Mouse (Mus musculus): ENCODE measurements around the gene Hmgn3. TPM values are rescaled to one million over a fixed set of nuclear protein-coding genes. Genes with fewer than 3 reads are reported as not detected.
"Not testable (repeated sequence)": the region's sequence is repeated elsewhere in the genome, so short reads cannot be mapped to it uniquely, and the experiment has no call there.

The Hmgn3 gene
- polyA plus RNA-seq (2014; fragmentation: Nextera tagmentation; extraction: Ambion mirVana), result 136 and 140 TPM in 2 replicates

DNA sequence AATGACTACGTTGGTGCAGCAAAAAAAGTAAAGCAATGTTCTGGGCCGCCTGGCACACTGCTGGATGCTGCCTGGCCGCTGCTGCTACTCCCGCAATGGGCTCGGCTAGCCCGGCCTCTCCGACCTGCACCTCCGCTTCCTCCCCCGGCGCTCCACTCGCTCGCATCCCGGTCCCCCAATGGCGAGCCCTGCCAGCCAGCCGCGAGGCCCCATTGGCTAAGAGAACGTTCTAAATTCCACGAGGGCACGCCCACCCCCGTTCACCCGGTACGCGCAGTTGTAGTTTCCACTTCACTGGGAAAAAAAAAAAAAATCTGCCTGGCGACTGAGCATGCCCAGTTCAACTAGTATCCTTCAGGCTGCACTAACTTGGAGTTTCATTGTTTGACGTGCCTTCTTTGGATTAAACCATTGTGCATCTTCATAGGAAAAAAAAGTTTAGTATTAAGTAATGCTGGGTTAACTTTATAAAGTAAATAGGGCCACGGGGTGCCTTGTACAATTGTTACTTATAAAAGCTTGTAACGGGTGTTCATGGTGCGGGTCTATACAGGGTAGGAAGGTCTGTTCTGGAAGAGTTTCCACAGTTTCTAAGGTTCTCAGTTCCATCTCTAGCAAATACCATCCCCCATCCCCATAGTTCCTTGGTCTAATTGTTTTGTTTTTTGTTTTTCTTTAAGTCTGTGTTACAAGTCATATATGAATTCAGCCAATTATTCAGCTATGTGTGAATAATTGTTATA is at the start of gene Hmgn3:
Hmgn3 (minus strand) TSS at position 240 of the 743 bp plus-strand sequence.
- DNase-seq (ENCODE audit: low spot score) (peak; percentile 88), ATAC-seq (ENCODE audit: low FRiP score) (peak; percentile 97)
- 0 out of 2 replicates have a peak, but pooled peaks cover 2% of the 10 kb centered on the region for H3K4me1 ChIP-seq (replicated peaks; ENCODE audit: control insufficient read depth, insufficient read depth, low read length)
- H3K4me3 ChIP-seq (ENCODE audit: low read depth, low read length), result peak within 1 kb of the TSS; percentile 66
- peak within 1 kb of the TSS; percentile 92 for H3K4me2 ChIP-seq (replicated peaks; ENCODE audit: low read depth, low read length)
- H3K36me3 ChIP-seq (ENCODE audit: control insufficient read depth, insufficient read depth, low read length), result no peaks in the 10 kb centered on the region
- no peaks in the 10 kb centered on the region for H3K27me3 ChIP-seq (ENCODE audit: control insufficient read depth, insufficient read depth, low read length)
- peak within 1 kb of the TSS; percentile 58 for H3K9ac ChIP-seq (ENCODE audit: low read depth, low read length)
- 8% methylated on average over 28 of the region's 28 CpGs for WGBS
- no peaks in the 10 kb centered on the region for H3K9me3 ChIP-seq (ENCODE audit: control insufficient read depth, low read length)
- H3K27ac ChIP-seq (ENCODE audit: low read depth, low read length), result no peak within 1 kb of the TSS

DNA sequence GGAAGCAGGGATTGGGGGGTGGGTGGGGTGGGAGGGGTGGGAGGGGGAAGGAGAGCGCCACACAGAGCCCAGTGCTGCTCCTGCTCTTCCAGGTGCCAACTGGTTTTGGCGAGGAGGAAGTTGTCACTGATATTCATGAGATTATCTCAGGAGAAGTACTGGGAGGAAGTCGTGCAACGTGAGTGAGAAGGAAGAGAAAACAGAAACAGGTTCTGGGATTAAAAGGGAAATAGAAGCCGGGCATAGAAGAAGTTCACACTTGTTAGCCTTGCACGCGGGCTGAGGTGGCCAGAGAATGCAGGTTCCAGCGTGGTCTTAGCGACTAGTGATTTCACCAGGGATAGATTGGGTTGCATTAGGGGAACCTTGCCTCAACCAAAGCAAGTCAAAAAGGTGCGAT is 49.3 kb upstream of the Hmgn3 start:
- Histone ChIP-seq H3K27ac (ENCODE audit: low read depth, low read length) (no peak overlapping the region), H3K9ac (ENCODE audit: low read depth, low read length) (no peak overlapping the region), H3K36me3 (ENCODE audit: control insufficient read depth, insufficient read depth, low read length) (no peaks in the 10 kb centered on the region), H3K4me2 (replicated peaks; ENCODE audit: low read depth, low read length) (no peak overlapping the region), H3K9me3 (ENCODE audit: control insufficient read depth, low read length) (no peaks in the 10 kb centered on the region), H3K27me3 (ENCODE audit: control insufficient read depth, insufficient read depth, low read length) (no peaks in the 10 kb centered on the region), H3K4me1 (replicated peaks; ENCODE audit: control insufficient read depth, insufficient read depth, low read length) (no peaks in the 10 kb centered on the region), H3K4me3 (ENCODE audit: low read depth, low read length) (no peak overlapping the region)
- DNase-seq (ENCODE audit: low spot score) (no peak), ATAC-seq (ENCODE audit: low FRiP score) (no peak)
- 86% methylated on average over 10 of the region's 10 CpGs for WGBS

DNA sequence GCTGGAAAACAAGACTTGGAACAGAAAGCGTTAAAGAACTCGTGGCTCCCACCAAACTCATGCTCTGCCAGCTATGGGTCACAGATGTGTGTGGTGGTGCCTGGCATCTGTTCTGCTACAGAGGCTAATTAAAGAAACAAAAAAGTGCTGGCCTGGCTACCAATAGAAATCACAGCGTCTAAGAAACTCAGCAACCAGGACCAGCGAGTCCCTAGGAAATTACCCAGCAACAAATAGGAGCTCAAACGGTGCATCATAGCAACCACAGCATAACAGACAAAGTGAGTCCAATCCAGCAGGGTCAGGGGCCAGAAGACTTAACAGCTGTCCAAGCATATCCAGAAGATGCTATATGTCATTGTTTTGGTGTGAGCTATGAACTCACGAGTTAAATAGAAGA is 48.5 kb upstream of the Hmgn3 start:
- Histone ChIP-seq H3K27me3 (ENCODE audit: control insufficient read depth, insufficient read depth, low read length) (no peaks in the 10 kb centered on the region), H3K27ac (ENCODE audit: low read depth, low read length) (no peak overlapping the region), H3K9me3 (ENCODE audit: control insufficient read depth, low read length) (no peaks in the 10 kb centered on the region), H3K4me3 (ENCODE audit: low read depth, low read length) (no peak overlapping the region), H3K4me1 (replicated peaks; ENCODE audit: control insufficient read depth, insufficient read depth, low read length) (no peaks in the 10 kb centered on the region), H3K4me2 (replicated peaks; ENCODE audit: low read depth, low read length) (no peak overlapping the region), H3K9ac (ENCODE audit: low read depth, low read length) (no peak overlapping the region), H3K36me3 (ENCODE audit: control insufficient read depth, insufficient read depth, low read length) (no peaks in the 10 kb centered on the region)
- DNase-seq (ENCODE audit: low spot score) (no peak), ATAC-seq (ENCODE audit: low FRiP score) (no peak)
- 70% methylated on average over 6 of the region's 6 CpGs for WGBS

DNA sequence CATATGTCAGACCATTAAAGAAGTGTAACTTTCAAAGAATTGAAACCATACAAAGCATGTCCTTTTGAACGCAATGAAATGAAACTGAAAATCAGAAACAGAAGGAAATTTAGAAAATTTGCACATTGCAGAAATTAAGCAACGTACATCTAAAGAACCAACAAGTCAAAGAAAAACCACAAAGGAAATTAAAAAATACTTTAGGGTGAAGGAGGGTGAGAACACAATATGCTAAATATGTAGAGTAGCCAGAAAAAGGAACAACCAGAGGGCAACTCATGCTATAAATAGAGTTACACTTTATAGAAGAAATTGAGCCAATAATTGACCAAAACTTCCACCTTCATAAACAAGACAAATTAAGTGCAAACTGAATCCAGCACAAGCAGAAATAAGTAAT is 41.3 kb upstream of the Hmgn3 start:
- no peak for ATAC-seq (ENCODE audit: low FRiP score)
- no peak overlapping the region for H3K9ac ChIP-seq (ENCODE audit: low read depth, low read length)
- H3K4me2 ChIP-seq (replicated peaks; ENCODE audit: low read depth, low read length), result no peak overlapping the region
- DNase-seq (ENCODE audit: low spot score), result no peak
- H3K4me3 ChIP-seq (ENCODE audit: low read depth, low read length), result no peak overlapping the region
- H3K4me1 ChIP-seq (replicated peaks; ENCODE audit: control insufficient read depth, insufficient read depth, low read length), result no peaks in the 10 kb centered on the region
- no peak overlapping the region for H3K27ac ChIP-seq (ENCODE audit: low read depth, low read length)
- H3K27me3 ChIP-seq (ENCODE audit: control insufficient read depth, insufficient read depth, low read length), result no peaks in the 10 kb centered on the region
- no peaks in the 10 kb centered on the region for H3K9me3 ChIP-seq (ENCODE audit: control insufficient read depth, low read length)
- 85% methylated on average over 2 of the region's 2 CpGs for WGBS
- H3K36me3 ChIP-seq (ENCODE audit: control insufficient read depth, insufficient read depth, low read length), result no peaks in the 10 kb centered on the region

DNA sequence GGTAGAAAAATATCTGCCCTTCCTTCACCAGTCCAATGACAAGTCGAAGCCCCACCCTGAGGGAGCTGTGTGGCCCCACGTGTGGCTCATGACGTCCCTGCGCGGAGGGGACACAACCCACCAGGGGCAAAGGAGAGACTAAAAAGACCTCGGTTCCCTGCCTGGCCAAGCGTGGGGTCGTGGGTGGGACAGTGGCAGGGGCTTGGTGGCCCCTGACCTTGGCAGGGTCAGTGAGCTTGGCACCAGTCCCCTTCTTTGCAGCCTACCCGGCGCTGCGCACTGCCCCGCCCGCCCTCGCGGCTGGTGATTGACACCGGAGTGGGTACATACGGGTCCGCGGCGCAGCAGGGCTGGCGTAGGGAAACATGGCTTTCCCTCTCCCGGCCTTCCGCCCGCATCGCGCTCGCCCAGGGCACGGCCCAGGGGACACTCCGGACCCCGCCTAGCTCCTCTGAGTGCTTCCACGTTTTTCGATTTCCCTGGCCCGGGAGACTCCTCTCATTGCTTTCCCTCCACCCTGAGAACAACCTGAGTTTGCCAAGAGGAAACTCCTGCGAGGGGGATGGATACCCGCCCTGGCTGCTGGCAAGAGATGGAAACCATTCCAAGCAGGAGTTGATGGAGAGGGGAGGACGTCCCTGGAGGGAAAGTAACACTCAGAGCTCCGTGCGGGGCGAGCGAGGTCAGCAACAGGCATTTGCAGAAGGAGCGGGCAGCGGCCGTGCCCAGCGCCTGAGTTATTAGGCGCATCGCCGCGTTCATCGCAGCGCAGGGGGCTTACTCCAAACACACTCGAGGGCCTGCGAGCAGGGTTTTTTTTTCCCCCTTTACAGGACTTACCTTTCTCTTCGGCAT is 667 bp downstream of the Hmgn3 start:
- H3K9ac ChIP-seq (ENCODE audit: low read depth, low read length), result peak overlapping the region; percentile 58
- DNase-seq (ENCODE audit: low spot score) (peak; percentile 76), ATAC-seq (ENCODE audit: low FRiP score) (peak; percentile 82)
- H3K4me3 ChIP-seq (ENCODE audit: low read depth, low read length), result peak overlapping the region; percentile 66
- 5% methylated on average over 52 of the region's 53 CpGs for WGBS
- H3K27ac ChIP-seq (ENCODE audit: low read depth, low read length), result no peak overlapping the region
- no peaks in the 10 kb centered on the region for H3K36me3 ChIP-seq (ENCODE audit: control insufficient read depth, insufficient read depth, low read length)
- no peaks in the 10 kb centered on the region for H3K9me3 ChIP-seq (ENCODE audit: control insufficient read depth, low read length)
- H3K4me1 ChIP-seq (replicated peaks; ENCODE audit: control insufficient read depth, insufficient read depth, low read length), result 0 out of 2 replicates have a peak, but pooled peaks cover 2% of the 10 kb centered on the region
- no peaks in the 10 kb centered on the region for H3K27me3 ChIP-seq (ENCODE audit: control insufficient read depth, insufficient read depth, low read length)
- H3K4me2 ChIP-seq (replicated peaks; ENCODE audit: low read depth, low read length), result peak overlapping the region; percentile 92

DNA sequence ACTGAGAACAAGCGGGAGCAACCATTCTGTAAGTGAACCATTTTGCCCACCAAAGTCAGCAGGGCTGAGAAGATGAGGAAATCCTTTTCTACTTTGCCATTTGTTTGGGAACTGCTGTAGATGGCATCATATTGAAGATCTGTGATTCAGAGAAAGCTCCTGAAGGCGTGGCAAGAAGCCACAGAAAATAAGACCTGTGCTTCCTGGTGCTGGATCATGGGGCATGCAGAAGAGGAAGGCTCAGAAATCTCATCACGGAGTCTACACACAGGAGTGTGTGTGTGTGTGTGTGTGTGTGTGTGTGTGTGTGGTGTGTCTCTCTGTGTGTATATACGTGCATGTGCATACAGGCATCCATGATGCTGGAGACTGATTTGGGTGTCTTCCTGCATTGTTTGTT is 16.7 kb downstream of the Hmgn3 start:
- Histone ChIP-seq H3K36me3 (ENCODE audit: control insufficient read depth, insufficient read depth, low read length) (no peaks in the 10 kb centered on the region), H3K27ac (ENCODE audit: low read depth, low read length) (no peak overlapping the region), H3K9me3 (ENCODE audit: control insufficient read depth, low read length) (no peaks in the 10 kb centered on the region), H3K4me2 (replicated peaks; ENCODE audit: low read depth, low read length) (no peak overlapping the region), H3K27me3 (ENCODE audit: control insufficient read depth, insufficient read depth, low read length) (no peaks in the 10 kb centered on the region), H3K4me1 (replicated peaks; ENCODE audit: control insufficient read depth, insufficient read depth, low read length) (no peaks in the 10 kb centered on the region), H3K4me3 (ENCODE audit: low read depth, low read length) (no peak overlapping the region), H3K9ac (ENCODE audit: low read depth, low read length) (no peak overlapping the region)
- ATAC-seq (ENCODE audit: low FRiP score) (no peak), DNase-seq (ENCODE audit: low spot score) (no peak)
- WGBS, result 96% methylated on average over 4 of the region's 4 CpGs

DNA sequence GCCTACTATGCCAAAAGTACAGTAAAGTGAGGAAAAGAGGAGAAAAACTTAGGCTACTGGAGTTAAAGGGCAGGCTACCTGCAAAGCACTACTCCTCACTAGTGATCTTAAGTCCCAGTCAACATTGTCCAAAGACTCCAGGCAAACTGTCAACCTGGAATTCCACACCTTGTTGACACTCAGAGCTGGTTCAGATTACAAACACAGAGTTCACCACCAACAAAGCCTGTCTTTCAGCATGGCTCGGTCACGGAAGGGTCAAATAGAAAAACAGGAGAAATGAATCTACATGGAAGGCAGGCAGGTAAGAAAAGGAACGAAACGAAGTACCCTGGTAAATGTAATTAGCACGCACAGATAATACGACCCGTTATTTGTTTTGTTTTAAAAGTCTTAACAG is 18.6 kb downstream of the Hmgn3 start:
- Histone ChIP-seq H3K4me1 (replicated peaks; ENCODE audit: control insufficient read depth, insufficient read depth, low read length) (no peaks in the 10 kb centered on the region), H3K4me3 (ENCODE audit: low read depth, low read length) (no peak overlapping the region), H3K9ac (ENCODE audit: low read depth, low read length) (no peak overlapping the region), H3K27me3 (ENCODE audit: control insufficient read depth, insufficient read depth, low read length) (no peaks in the 10 kb centered on the region), H3K36me3 (ENCODE audit: control insufficient read depth, insufficient read depth, low read length) (no peaks in the 10 kb centered on the region), H3K27ac (ENCODE audit: low read depth, low read length) (no peak overlapping the region), H3K4me2 (replicated peaks; ENCODE audit: low read depth, low read length) (no peak overlapping the region), H3K9me3 (ENCODE audit: control insufficient read depth, low read length) (no peaks in the 10 kb centered on the region)
- DNase-seq (ENCODE audit: low spot score) (no peak), ATAC-seq (ENCODE audit: low FRiP score) (no peak)
- 75% methylated on average over 7 of the region's 7 CpGs for WGBS

DNA sequence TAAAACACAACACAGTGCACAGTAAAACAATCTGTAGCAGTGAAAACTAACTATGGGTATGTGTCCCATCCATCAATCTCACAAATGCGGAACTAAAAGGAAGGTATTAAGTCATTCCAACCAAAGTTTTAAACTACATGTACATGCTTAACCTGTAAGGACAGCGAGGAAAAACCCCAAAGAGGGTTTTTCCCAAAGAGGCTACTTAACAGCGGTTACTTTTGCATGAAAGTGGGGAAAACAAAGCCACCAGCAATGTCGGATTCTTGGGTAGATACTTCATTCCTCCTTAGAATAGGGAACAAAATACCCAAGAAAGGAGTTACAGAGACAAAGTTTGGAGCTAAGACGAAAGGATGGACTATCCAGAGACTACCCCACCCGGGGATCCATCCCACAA is 20.0 kb downstream of the Hmgn3 start:
- not testable (repeated sequence) for H3K36me3 ChIP-seq (ENCODE audit: control insufficient read depth, insufficient read depth, low read length); DNase-seq (ENCODE audit: low spot score); H3K9ac ChIP-seq (ENCODE audit: low read depth, low read length); H3K4me1 ChIP-seq (replicated peaks; ENCODE audit: control insufficient read depth, insufficient read depth, low read length); H3K27me3 ChIP-seq (ENCODE audit: control insufficient read depth, insufficient read depth, low read length); H3K27ac ChIP-seq (ENCODE audit: low read depth, low read length); ATAC-seq (ENCODE audit: low FRiP score); H3K4me3 ChIP-seq (ENCODE audit: low read depth, low read length); H3K9me3 ChIP-seq (ENCODE audit: control insufficient read depth, low read length); H3K4me2 ChIP-seq (replicated peaks; ENCODE audit: low read depth, low read length)
- WGBS, result 89% methylated on average over 6 of the region's 6 CpGs

All from hindbrain, embryonic 11.5 days (tissue).